Mouse (Mus musculus): ENCODE measurements at regions not wholly inside any gene's neighbourhood (a gene's known extent, or its start where the extent isn't known, plus 50 kb on each side); places are given as distances from the start of the nearest gene placed in this dataset.

GRCm38 (mm10) chr3:118507582-118508237 is 54.2 kb upstream of the Dpyd start:
- no peak for TF ChIP-seq CTCF (IDR thresholded peaks at IDR 0.05; ENCODE audit: borderline replicate concordance, extremely low read depth, insufficient read depth, insufficient read length)
- no peak for TF ChIP-seq POLR2A (IDR thresholded peaks at IDR 0.05; ENCODE audit: borderline replicate concordance, extremely low read depth, insufficient read depth, insufficient read length, poor library complexity, severe bottlenecking)
